Mouse (Mus musculus) intestine, embryonic 15.5 days (tissue): ENCODE data around the gene E2f6. TPM values are rescaled to one million over a fixed set of nuclear protein-coding genes. Genes with fewer than 3 reads are reported as not detected.

ENCODE experiments used
- ATAC-seq: fragments of 200-750 bp; cut with Nextera tagmentation; 2 replicates; pipeline ENCODE4 v1.8.0; 2017; ENCODE audit warnings: moderate TSS enrichment, moderate library complexity
- H3K27ac ChIP-seq: fragments of 300-500 bp; sonication (generic); 2 replicates; pipeline ENCODE4 v1.5.1; 2015; ENCODE audit warnings: mild to moderate bottlenecking, inconsistent platforms
- H3K27me3 ChIP-seq: fragments of 300-500 bp; sonication (generic); replicated peaks from 2 replicates; pipeline ENCODE4 v1.6.1; 2015; ENCODE audit warnings: inconsistent platforms
- H3K36me3 ChIP-seq: fragments of 300-500 bp; sonication (generic); 2 replicates; pipeline ENCODE4 v1.6.1; 2015; ENCODE audit warnings: inconsistent platforms
- H3K4me1 ChIP-seq: fragments of 300-500 bp; sonication (generic); replicated peaks from 2 replicates; pipeline ENCODE4 v1.6.1; 2015; ENCODE audit warnings: inconsistent platforms
- H3K4me2 ChIP-seq: fragments of 300-500 bp; sonication (generic); replicated peaks from 2 replicates; pipeline ENCODE4 v1.6.1; 2015; ENCODE audit warnings: mild to moderate bottlenecking, inconsistent platforms
- H3K4me3 ChIP-seq: fragments of 300-500 bp; sonication (generic); replicated peaks from 2 replicates; pipeline ENCODE4 v1.5.1; 2015; ENCODE audit warnings: inconsistent platforms
- H3K9ac ChIP-seq: fragments of 300-500 bp; sonication (generic); 2 replicates; pipeline ENCODE4 v1.6.1; 2015; ENCODE audit warnings: inconsistent platforms
- H3K9me3 ChIP-seq: fragments of 300-500 bp; sonication (generic); 2 replicates; pipeline ENCODE4 v1.6.1; 2016; ENCODE audit warnings: inconsistent platforms
- WGBS: fragments of 180-500 bp; shearing (Covaris S2); methylation state at CpG from one replicate; pipeline ENCODE4 v1.1.7; 2015; 5-methylcytosine and 5-hydroxymethylcytosine counted together
- polyA plus RNA-seq: library from polyadenylated mRNA; unstranded; fragments of >200 nt; fragmentation: Nextera tagmentation; extraction: Ambion mirVana; gene quantifications from 2 replicates; pipeline ENCODE4 v1.2.1, GENCODE M21; 2015

The E2f6 gene
- polyA plus RNA-seq, 1 experiment from 2014 or later: 37.6 TPM

DNA sequence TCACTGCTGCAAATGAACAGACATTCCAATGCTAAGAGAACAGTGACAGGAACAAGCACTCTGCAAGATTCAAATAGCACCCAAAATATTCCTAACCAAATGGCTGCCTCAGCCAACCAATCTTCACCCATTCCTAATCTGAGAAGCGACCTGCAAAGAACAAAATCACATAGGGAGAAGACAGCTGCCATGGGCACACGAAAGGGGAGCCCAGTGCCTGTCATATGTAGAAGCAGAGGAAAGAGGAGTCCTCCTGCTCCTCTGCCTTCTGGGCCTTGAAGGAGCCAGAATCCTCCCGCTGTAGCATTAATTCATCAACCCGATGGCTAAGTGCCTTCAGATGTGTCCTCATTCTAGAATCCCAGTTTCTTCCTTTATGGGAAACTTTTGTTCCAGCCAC lies 73.8 kb downstream of the E2f6 start:
- ATAC-seq: no peak
- WGBS: 94% methylated on average over 4 of the region's 4 CpGs

DNA sequence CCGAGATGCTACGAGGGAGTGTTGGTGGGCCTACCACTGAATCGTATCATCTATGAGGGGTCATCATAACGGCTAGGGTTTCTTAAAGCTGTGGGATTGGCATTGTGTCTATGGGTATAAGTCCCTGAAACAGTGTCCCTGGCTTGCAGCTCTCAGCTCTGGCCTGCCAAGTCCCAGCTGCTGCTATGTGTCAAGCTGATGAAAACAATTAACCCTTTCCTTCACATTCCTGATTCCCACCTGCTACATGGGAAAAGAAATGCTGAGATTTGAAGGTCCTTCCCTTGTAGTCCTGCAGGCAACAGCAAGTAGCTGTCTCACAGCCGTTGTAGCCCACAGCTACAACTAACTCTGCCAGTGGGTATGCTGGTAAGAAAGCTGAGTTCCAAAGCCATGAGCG lies 75.6 kb downstream of the E2f6 start:
- Histone ChIP-seq H3K36me3 (no peaks in the 10 kb centered on the region), H3K4me1 (no peaks in the 10 kb centered on the region), H3K27me3 (no peaks in the 10 kb centered on the region), H3K9ac (no peak overlapping the region), H3K27ac (no peak overlapping the region), H3K4me3 (no peak overlapping the region), H3K4me2 (no peak overlapping the region), H3K9me3 (no peaks in the 10 kb centered on the region)
- WGBS: 91% methylated on average over 6 of the region's 6 CpGs
- ATAC-seq: no peak

More for the DNA sequence above, 73.8 kb downstream of the E2f6 start:
- no peaks in the 10 kb centered on the region for H3K36me3 ChIP-seq
- H3K9ac ChIP-seq: no peak overlapping the region
- no peak overlapping the region for H3K4me2 ChIP-seq
- no peaks in the 10 kb centered on the region for H3K4me1 ChIP-seq
- H3K27me3 ChIP-seq: no peaks in the 10 kb centered on the region
- no peak overlapping the region for H3K27ac ChIP-seq
- no peaks in the 10 kb centered on the region for H3K9me3 ChIP-seq
- H3K4me3 ChIP-seq: no peak overlapping the region

Other genes with a start within 250 kb of the E2f6 start
- gene Lpin1, start 200.0 kb upstream of the E2f6 start, polyA plus RNA-seq: 7.2 and 8.6 TPM in 2 replicates
- 0.05 and 0.08 TPM in 2 replicates for gene Ntsr2, start 157.6 kb upstream of the E2f6 start, polyA plus RNA-seq
- 5.1 and 5.7 TPM in 2 replicates for gene Greb1, start 10.1 kb upstream of the E2f6 start, polyA plus RNA-seq
- 17.9 and 19.7 TPM in 2 replicates for gene Rock2, start 83.9 kb downstream of the E2f6 start, polyA plus RNA-seq
- 10.3 and 12.6 TPM in 2 replicates for gene Pqlc3, start 189.4 kb downstream of the E2f6 start, polyA plus RNA-seq
- 0.09 and 0.44 TPM in 2 replicates for gene 2410004P03Rik, start 200.8 kb downstream of the E2f6 start, polyA plus RNA-seq